Mouse (Mus musculus) central nervous system, embryonic 11.5 days (tissue): ENCODE data around the gene Hand1. TPM values are rescaled to one million over a fixed set of nuclear protein-coding genes. Genes with fewer than 3 reads are reported as not detected.

Source experiments
- polyA plus RNA-seq: library from polyadenylated mRNA; depleted of rRNA; stranded (reverse); fragments of >200 nt; gene quantifications from 2 replicates; pipeline ENCODE4 v1.2.3, GENCODE M21; 2012; rRNA removed

Hand1 gene
- polyA plus RNA-seq, result 2.0 and 6.0 TPM in 2 replicates

GRCm38 (mm10) chr11:57832552-57833201, at the start of gene Hand1:
Hand1 (minus strand) TSS chr11:57832818.

DNA sequence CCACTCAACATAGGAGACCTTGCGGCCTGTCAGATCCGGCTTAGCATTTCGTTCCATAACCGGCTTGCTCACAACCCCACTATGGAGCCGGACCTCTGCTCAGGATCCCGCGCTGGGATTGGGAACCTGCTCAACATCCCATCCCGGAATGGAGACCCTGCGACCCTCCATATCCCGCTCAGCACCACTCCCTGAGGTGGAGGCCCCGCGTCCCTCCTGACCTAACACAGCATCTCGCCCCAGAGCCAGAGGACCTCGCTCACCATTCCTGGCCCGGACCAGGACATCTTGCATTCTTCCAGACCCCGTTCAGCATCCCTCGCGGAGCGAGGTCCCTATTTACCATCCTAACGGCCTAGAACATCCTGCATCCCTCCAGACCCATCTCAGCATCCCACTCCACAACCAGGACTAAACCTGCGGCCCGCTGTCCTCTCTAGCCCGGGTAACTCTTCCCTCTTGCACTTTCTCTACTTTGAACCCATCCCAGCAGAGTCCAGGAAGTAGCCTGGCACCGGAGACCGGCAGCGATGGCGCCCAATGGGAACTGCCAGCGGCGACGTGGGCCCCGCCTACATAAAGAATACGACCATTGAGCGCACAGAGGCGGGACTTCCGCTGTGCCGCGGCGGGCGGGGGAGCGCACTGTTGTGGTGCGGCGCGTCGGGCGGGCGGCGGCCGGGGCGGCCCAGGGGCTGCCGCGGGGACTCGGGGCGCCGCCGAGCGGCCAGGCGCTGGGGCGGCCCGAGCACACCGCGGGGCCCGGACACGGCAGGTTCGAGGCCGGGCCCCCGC, 31.4 kb downstream of the Hand1 start, which contains the start of gene Sap30l:
TSS of gene Sap30l (plus strand) at position 667 of the 795 bp plus-strand sequence.

Other genes starting within 250 kb of the Hand1 start
- gene Galnt10, start 187.4 kb downstream of the Hand1 start, polyA plus RNA-seq, result 13.1 and 15.4 TPM in 2 replicates
- 29.1 and 34.5 TPM in 2 replicates for gene Sap30l, start 31.2 kb downstream of the Hand1 start, polyA plus RNA-seq
- gene Larp1, start 176.2 kb upstream of the Hand1 start, polyA plus RNA-seq, result 45.7 and 49.1 TPM in 2 replicates